Mouse (Mus musculus) liver, postnatal 0 days (tissue): ENCODE results near the gene Tex52.

Source experiments
- CTCF ChIP-seq: sonication (generic); IDR thresholded peaks from 2 replicates; pipeline ENCODE4 v1.5.1; 2016; ENCODE audit warnings: antibody characterized with exemption, low read depth
- EP300 ChIP-seq: IDR thresholded peaks from 2 replicates; pipeline ENCODE4 v1.6.1; 2016; ENCODE audit warnings: antibody characterized with exemption, low read depth, mild to moderate bottlenecking

DNA sequence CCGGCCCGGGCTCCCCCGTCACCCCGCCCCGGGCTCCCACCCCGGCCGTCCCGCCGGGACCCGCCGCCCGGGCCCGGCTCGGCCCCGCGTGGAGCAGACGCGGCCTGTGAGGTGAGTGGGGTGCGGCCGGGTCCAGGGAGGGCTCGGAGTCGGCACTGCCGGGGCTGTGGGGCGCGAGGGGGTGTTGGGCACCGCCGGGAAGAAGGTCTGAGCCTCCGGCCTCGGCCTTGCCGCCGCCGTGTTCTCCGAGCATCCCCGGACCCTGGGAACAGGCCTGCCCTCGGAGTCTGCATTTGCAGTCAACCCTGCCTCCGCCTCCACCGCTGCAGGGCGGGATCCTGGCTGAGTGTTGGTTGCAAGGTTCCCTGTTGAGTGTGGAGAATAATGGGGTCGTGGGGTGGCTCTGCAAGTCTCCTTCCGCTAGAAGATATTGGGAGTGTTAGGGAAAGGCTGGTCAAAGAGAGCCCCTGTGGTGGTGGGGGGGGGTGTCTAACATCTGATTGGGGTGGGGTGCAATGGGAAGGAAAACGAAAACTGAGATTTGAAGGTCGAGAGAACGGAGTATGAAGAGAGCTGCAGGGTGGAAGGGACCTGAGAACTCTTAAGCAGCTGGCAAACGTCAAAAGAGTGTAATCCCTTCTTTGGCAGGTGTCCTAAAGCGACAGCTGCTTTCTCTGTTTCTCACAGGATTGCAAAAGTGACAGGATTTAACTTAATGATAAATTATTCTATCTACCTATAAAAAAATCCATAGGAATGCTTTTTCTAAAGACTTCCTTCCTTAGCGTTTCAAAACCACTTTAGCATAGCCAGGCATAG is 12.0 kb upstream of the Tex52 start:
- TF ChIP-seq CTCF: no peak
- TF ChIP-seq EP300: no peak
